Mouse (Mus musculus): ENCODE results near the gene Cdh24. TPM values are rescaled to one million over a fixed set of nuclear protein-coding genes. Genes with fewer than 3 reads are reported as not detected.
A peak's percentile ranks its signal among the peaks of the same experiment; 100 is the strongest.

The Cdh24 gene
- total RNA-seq, 1 experiment from 2014 or later = 1.5 TPM

DNA sequence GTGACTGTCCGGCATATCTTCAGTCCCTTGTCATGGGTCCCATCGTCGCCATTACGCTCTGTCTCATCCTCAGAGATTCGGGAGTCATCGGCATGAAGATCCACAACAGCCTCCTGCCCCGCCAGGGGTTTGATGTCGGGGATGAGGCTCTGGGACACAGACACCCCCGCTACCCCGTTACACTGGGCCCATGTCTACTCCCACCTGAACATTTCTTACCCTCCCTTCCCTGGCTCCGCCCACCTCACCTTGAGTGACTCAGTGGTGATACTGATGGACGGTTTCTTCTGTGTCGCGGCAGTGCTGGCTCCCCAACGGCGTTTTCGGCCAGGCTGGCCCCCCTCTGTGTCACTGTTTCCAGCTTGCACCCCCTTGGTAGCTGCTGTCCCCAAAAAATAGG lies 5.3 kb upstream of the Cdh24 start:
- ATAC-seq (ENCODE audit: extremely low read depth, insufficient number of reproducible peaks, low FRiP score, poor library complexity, severe bottlenecking) = no peak

DNA sequence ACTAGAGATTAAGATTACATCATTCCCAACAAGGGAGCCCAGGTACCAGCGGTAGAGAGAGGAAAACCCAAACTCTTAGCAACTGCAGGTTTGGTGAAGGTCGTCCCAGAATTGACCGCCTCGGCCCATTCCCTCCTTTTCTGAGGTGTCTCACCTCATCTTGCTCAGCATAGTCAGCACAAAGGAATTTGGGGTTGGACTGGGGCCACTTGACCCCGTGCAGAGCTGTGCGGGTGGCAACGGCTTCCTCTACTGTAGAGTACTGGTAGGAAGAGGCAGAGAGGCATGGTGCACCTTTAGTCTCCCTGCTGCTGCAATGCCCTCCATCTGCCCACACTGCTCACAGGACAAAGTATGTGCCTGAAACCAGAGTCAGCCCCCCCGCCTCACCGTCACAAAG lies 3.1 kb upstream of the Cdh24 start:
- no peak for ATAC-seq (ENCODE audit: extremely low read depth, insufficient number of reproducible peaks, low FRiP score, poor library complexity, severe bottlenecking)

DNA sequence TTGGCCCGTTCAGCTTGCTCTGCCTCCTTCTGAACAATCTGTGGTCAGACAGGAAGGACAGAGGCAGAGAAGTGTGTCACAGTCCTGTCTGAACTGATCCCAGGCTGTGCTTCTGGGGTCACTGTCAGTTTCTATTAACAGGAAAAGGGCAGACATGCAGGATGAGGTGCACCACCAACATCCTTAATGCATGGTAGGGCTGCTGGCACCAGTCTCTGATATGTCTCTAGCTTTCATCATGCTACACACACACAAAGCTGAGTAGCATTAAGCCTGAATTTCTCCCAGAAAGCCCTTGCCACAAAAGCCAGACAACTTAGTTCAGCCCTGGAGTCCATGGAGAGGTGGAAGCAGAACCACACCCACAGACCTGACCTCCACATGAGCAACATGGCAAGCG lies 1.8 kb upstream of the Cdh24 start:
- ATAC-seq (ENCODE audit: extremely low read depth, insufficient number of reproducible peaks, low FRiP score, poor library complexity, severe bottlenecking) = no peak

DNA sequence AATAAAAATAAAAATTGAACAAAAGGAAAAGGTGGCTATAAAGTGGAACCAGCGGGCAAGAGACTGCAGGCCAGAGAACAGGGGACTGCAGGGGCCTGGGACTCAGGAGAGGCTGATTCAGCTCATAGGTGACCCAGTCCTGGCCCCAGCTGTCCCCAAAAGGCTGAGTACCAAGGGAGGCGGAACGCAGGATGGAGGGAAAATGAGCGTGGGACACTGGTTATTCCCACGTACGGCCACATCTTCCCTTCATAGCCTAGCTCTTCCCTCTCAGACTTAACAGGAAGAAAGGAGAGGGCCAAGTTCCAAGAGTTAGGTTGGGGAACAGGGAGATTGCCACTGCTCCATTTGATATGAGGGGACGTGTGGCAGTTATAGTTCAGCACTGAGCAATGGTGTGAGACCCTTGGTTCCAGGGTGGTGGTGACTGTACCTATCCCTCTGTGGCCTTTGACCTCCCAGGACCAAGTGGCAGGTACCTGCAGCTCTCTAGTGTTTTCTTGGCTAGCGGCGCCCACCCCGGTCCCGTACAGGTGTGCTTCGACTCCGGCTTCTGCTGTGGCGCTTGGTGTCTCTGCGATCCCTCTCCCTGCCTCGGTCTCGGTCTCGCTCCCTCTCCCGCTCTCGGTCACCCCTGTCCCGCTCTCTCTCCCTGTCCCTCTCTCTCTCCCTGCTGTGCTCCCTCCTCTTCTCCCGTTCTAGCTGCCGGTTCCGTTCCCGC lies 1.2 kb upstream of the Cdh24 start:
- no peak for ATAC-seq (ENCODE audit: extremely low read depth, insufficient number of reproducible peaks, low FRiP score, poor library complexity, severe bottlenecking)

DNA sequence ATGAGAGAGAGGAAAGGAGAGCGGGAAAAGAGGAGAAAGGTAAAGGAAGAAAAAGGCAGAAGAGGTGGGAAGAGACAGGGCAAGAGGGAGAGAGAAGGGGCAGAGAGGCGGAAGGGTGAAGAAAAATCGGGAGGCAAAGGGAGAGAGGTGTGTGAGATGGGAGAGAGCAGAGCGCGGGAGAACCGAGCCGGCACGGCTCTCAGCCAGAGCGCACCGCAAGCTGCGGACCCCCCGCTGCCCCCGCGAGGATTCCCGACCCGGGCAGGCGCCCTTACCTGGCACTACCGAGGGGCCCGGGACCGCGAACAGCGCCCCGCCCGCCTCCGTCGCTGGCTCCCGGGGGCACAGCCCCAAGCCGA lies 239 bp downstream of the Cdh24 start, which contains the start of gene Gm17606:
Gene Gm17606 (plus strand): TSS at position 7 of the 359 bp plus-strand sequence.
- no peak for ATAC-seq (ENCODE audit: extremely low read depth, insufficient number of reproducible peaks, low FRiP score, poor library complexity, severe bottlenecking)

DNA sequence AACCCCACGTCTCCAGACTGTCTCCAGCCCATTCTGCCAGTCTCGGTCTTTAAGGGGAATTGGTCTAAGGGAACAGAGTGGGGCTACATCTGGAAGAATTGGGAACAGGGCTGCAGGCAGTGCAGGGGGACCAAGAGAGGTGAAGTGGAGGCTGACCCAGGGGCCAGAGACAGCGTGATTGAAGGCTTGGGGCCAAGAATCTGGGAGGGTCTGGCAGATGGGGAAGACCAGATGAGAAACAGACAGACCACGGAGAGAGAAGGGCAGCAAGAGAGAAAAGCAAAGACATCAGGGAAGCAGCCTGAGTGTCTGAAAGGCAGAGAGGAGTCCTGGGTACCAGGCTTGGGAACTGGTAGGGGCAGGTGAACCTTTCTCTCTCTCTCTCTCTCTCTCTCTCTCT lies 1.0 kb downstream of the Cdh24 start:
- no peak for ATAC-seq (ENCODE audit: extremely low read depth, insufficient number of reproducible peaks, low FRiP score, poor library complexity, severe bottlenecking)

DNA sequence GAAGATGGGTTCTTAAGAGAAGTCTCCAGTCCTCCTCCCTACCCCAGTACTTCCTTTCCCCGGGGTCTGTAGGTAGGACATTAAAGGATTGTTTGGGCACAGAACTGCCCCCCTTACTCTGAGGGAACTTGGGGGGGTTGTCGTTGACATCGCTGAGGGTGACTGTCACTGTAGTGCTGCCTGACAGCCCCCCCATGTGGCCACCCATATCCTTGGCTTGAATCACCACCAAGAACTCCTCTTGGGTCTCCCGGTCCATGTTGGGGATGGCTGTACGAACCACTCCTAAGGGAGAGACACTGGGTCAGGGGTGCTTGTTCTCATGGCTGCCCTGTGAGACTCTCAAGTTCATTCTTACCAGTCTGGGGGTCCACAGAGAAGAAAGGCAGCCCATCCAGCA lies 3.0 kb downstream of the Cdh24 start:
- no peak for ATAC-seq (ENCODE audit: extremely low read depth, insufficient number of reproducible peaks, low FRiP score, poor library complexity, severe bottlenecking)

DNA sequence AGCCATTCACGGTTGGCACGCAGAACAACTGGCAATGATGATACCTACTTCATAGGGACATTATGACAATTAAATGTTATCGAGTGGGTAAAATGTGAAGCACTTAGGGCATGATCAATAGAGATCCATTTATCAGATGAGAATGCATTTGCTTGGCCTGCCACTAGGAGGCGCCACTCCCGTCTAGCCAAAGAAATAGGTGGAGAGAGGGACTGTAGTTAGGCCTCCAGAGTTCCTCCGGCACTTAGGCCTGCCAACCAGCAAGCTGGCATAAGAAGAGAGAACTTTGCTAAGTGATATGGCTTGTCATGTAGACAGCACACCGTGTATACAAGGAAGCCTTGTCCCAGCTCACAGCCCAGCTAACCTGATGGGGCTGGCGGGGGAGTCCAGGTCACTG lies 4.2 kb downstream of the Cdh24 start:
- 0 out of 2 replicates have a peak, but pooled peaks have one; percentile 21 for ATAC-seq (ENCODE audit: extremely low read depth, insufficient number of reproducible peaks, low FRiP score, poor library complexity, severe bottlenecking)

DNA sequence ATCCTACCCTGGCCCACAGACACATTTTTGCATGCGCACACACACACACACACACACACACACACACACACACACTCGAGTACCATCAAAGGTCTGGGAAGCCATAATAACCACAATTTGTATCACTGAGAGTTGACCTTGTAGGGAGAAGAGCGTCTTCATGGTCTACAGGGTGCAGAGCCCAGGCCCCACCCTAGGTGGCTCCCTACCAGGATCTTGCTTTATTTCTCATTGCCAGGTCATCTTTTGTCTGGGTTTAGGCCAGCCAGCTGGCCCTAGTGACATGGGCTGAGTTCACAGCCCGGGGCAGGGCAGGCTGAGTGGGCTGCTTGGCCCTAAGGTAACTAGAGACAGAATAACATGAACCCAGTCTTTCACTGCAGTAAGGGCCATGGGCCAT lies 7.0 kb downstream of the Cdh24 start:
- no peak for ATAC-seq (ENCODE audit: extremely low read depth, insufficient number of reproducible peaks, low FRiP score, poor library complexity, severe bottlenecking)

DNA sequence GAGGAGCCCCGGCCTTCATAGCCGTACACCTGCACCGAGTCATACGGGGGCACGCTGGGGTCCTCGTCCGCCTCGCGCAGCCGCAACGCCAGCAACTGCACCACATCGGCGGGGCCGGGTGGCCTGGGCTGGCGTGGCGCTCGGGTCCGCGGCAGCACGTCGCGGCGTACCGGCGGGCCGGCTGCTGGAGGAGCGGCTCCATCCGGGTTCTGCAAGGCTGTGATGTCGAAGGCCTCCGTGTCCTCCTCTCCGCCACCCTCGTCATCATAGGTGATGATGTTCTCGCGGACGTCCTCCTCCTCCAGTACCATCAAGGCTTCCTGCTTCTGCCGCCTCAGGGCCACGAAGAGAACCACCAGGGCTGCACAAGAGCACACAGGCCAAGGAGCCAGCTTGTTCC lies 8.9 kb downstream of the Cdh24 start:
- ATAC-seq (ENCODE audit: extremely low read depth, insufficient number of reproducible peaks, low FRiP score, poor library complexity, severe bottlenecking) = no peak

DNA sequence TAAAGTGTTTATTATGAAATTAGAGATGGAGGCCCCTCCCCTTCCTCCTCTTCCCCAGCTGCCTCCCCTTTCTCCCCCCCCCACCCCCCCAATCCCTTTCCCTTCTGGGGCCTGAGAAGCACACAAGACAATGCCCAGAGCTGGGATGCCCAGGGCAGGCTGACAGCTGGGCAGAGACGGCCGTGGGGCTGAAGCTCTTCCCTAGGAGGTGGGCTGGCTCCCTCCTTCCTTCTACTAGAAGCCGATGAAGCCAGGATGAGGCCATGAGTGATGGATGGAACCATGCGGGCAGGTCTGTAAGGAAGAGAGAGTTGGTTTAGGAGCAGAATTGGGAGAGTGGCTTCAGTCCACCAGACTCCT lies 9.9 kb downstream of the Cdh24 start:
- no peak for ATAC-seq (ENCODE audit: extremely low read depth, insufficient number of reproducible peaks, low FRiP score, poor library complexity, severe bottlenecking)

DNA sequence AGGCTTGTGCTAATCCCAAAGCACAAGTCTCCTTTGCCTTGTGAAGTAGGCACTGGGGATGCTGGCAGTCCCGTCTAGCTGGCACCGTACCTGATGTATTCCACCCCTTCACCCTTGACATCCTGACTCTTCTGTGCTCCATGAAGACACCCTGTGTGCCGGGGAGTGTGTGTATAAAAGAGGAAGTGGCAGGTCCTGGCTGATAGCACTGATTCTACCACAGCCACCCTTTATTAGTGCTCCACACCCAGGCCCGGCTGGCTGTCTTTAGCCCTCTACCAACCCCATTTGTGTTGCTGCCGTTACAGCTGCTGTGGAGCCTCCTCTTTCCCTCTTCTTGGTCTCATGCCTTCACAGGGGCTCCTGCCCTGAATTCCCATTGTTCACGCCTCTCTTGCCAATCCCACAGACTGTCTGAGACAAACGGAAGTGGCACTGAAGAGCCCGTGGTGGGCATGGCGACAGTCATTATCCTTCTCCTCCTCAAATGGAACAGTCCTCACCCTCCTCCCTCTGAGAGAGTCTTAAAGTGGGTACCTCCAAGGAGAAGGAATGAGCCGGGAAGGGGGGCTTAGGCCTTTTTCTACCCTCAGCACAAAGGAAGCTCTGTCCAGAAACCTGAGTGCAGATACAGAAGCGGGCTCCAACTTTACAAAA lies 10.5 kb downstream of the Cdh24 start:
- ATAC-seq (ENCODE audit: extremely low read depth, insufficient number of reproducible peaks, low FRiP score, poor library complexity, severe bottlenecking) = no peak

DNA sequence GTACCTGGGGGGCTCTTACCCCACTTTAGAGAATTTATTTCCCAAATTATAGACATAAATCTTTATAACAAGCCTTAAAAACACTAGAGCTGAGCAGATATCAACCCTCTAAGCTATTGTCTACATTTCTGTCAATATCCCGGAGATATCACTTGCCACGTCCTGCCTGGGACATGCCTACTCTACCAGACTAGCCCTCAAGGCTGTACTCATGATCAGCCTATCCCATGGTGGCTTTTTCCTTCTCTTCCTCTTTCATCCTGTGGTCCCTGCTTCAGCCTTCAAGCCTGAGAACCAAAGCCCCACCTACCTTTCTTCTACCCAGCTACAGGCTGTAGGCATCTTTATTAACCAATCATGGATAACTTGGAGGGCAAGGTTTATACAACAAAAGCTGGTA lies 11.4 kb downstream of the Cdh24 start:
- ATAC-seq (ENCODE audit: extremely low read depth, insufficient number of reproducible peaks, low FRiP score, poor library complexity, severe bottlenecking) = no peak

DNA sequence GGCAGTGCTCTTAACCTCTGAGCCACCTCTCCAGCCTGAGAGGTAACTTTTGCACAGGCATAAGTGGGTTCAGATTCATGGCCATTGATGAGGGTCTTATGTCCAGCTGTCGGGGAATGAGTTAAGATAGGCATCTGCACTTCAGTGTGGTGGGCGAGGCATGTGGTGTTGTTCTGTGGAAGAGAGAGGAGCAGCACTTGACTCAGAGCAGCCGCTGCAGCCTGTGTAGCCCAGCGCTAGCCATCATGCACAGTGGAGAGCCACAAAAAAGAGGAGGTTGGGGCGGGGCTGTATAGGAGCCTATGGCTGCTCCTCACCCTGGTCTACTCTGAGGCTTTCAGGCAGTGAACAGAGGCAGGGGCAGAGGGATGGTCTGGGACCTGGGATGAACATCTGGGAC lies 13.1 kb downstream of the Cdh24 start:
- ATAC-seq (ENCODE audit: extremely low read depth, insufficient number of reproducible peaks, low FRiP score, poor library complexity, severe bottlenecking) = no peak

DNA sequence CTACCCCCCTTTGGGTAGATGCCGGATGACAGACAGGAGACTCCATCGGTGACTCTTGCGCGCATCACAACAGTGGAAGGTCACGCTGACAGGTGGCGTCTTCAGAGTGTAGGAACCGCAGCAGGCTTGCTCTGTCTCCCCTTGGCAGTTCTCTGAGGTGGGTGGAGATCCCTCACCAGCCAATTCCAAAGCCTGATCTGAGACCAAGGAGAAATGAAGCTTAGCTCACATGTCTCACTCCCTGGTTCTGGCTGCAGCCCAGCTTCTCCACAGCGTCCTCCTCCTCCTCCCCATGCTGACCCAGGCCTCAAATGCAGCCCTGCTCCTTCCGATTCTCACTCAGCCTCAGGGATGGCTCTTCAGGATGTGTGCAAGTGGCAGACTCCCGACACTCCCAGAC lies 16.2 kb downstream of the Cdh24 start:
- no peak for ATAC-seq (ENCODE audit: extremely low read depth, insufficient number of reproducible peaks, low FRiP score, poor library complexity, severe bottlenecking)

DNA sequence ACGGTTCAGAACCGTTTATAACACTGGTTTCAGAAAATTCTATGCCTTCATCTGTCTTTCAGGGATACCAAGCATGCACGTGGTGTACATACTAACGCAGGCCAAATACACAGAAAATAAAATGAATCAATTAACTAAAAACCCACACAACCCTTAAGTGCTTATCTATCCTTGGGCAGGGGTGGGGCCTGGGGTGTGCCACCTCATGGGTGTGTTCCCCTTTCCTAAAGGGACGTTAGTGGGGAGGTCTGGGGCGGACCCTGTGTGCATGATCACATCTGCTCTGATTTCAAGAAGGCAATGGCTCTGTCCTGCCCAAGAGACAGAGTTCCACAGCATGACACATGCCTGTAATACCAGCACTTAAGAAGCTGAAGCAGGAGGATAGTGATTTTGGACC lies 17.8 kb downstream of the Cdh24 start:
- ATAC-seq (ENCODE audit: extremely low read depth, insufficient number of reproducible peaks, low FRiP score, poor library complexity, severe bottlenecking) = no peak

DNA sequence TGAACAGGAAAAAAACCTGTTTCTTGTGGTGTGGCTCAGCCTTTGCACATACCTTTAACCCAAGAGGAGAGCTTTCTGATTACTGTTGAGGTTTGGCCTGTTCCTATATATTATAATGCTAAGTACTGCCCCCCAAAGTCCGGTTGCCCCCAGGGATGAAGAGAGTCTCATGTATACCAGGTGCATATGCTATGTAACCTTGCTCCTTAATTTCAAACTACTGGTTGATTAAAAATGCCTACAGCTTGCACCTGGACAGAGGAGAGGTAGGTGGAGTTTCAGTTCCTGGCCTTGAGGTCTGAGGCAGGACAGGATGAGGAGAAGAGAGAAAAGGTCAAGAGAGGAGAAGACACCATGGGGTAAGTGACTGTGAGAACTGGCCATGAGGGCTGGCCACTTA lies 20.0 kb downstream of the Cdh24 start, which contains the start of gene Psmb11:
Gene Psmb11 (plus strand): TSS at position 301 of the 400 bp plus-strand sequence.
- ATAC-seq (ENCODE audit: extremely low read depth, insufficient number of reproducible peaks, low FRiP score, poor library complexity, severe bottlenecking) = no peak

DNA sequence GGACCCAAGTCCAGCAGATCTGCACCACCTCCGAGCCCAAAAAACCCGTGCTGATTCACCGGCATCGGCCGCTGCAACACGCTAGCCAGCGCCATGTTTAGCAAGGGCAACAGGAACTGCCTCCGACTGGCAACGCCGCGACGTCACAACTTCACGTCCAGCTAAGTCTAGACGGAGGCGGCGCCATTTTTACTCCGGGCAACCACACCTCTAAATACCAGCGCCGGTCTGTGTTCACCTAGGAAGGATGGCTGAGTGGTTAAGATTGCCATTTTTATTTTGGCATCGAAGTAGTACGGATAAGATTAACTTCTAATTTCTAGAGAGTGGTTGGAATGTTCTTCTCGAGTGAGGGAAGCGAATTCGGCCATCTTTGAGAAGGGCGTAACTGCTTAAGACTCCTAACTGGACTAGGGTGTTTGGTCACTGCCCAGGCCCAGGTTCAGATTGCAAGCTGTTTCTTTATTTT lies 23.2 kb downstream of the Cdh24 start, which contains the start of gene Psmb5:
Gene Psmb5 (minus strand): TSS at position 126 of the 469 bp plus-strand sequence.
- ATAC-seq (ENCODE audit: extremely low read depth, insufficient number of reproducible peaks, low FRiP score, poor library complexity, severe bottlenecking) = peak; percentile 97

DNA sequence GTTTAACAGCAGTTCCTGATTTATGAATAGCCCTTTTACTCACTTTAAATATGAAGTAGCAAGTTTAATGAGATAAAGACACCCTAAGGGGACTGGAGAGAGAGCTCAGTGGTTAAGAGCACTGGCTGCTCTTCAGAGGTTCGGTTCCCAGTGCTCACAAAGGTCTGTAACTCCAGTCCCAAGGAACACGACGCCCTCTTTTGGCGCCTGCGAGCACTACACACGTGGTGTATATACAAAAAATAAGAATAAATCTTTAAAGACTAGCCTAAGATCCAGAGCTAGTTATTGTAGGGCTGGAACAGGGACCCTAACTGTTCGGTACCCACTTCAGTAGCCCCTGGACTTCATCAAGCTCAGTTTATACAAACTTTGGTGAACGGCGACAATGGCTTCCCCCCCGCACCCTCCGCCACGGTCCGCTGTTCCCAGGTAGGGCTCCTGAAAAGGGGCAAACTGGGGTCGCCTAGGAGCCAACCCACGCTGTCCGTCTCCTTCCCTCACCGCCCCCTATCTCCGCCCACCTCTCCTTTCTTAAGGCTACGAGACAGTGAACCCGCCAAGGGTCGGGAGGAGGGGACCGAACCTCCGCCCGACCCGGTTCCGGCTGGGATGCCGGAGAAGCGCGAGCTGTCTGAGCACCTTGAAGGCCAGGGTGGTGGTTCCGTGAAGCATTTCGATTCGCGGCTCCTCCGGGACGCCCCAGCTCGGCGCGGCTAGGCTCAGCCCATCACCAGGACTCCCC lies 23.8 kb downstream of the Cdh24 start:
- ATAC-seq (ENCODE audit: extremely low read depth, insufficient number of reproducible peaks, low FRiP score, poor library complexity, severe bottlenecking) = no peak
